Mouse (Mus musculus): ENCODE results near the gene Ncl.
"Not testable (repeated sequence)": the region's sequence is repeated elsewhere in the genome, so short reads cannot be mapped to it uniquely, and the experiment has no call there.

DNA sequence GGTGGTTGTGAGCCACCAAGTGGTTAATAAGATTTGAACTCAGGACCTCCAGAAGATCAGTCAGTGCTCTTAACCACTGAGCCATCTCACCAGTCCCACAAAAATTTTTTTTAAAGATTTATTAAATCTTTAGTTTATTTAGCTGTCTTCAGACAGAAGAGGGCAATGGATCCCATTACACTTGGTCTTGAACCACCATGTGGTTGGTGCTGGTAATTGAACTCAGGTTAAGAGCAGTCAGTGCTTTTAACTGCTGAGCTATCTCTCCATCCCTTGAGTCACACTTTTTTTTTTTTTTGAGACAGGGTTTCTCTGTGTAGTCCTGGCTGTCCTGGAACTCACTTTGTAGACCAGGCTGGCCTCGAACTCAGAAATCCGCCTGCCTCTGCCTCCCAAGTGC is 18.1 kb downstream of the Ncl start:
- TF ChIP-seq CTCF, EP300 (IDR thresholded peaks at IDR 0.05; ENCODE audit: low read depth): not testable (repeated sequence)

All from heart, postnatal 0 days (tissue).